Mouse (Mus musculus) liver, embryonic 11.5 days (tissue): Measurements from ENCODE around the gene Vmn2r66. TPM values are rescaled to one million over a fixed set of nuclear protein-coding genes. Genes with fewer than 3 reads are reported as not detected.

Experiments used
- ATAC-seq: fragments of 200-750 bp; cut with Nextera tagmentation; replicated peaks from 2 replicates; pipeline ENCODE4 v1.8.0; 2017; ENCODE audit warnings: moderate number of reproducible peaks, mild to moderate bottlenecking, moderate TSS enrichment, moderate library complexity; ENCODE audit not compliant: low FRiP score
- DNase-seq: peaks from one replicate; pipeline ENCODE4 v3.0.0-alpha.2; 2017; ENCODE audit warnings: low spot score
- H3K27ac ChIP-seq: fragments of 300-500 bp; sonication (generic); 2 replicates; pipeline ENCODE4 v1.5.1; 2014; ENCODE audit warnings: mild to moderate bottlenecking, low read depth, low read length, control low read depth
- H3K27me3 ChIP-seq: fragments of 300-500 bp; sonication (generic); replicated peaks from 2 replicates; pipeline ENCODE4 v1.6.1; 2014; ENCODE audit warnings: low read length, mixed read lengths; ENCODE audit not compliant: control insufficient read depth, insufficient read depth
- H3K36me3 ChIP-seq: fragments of 300-500 bp; sonication (generic); 2 replicates; pipeline ENCODE4 v1.6.1; 2014; ENCODE audit warnings: mild to moderate bottlenecking, low read length, moderate library complexity, mixed read lengths; ENCODE audit not compliant: control insufficient read depth, insufficient read depth
- H3K4me1 ChIP-seq: fragments of 300-500 bp; sonication (generic); replicated peaks from 2 replicates; pipeline ENCODE4 v1.6.1; 2014; ENCODE audit warnings: low read length, mixed read lengths; ENCODE audit not compliant: control insufficient read depth, insufficient read depth
- H3K4me2 ChIP-seq: fragments of 300-500 bp; sonication (generic); 2 replicates; pipeline ENCODE4 v1.6.1; 2014; ENCODE audit warnings: mild to moderate bottlenecking, control low read depth, moderate library complexity
- H3K4me3 ChIP-seq: fragments of 300-500 bp; sonication (generic); 2 replicates; pipeline ENCODE4 v1.5.1; 2014; ENCODE audit warnings: low read depth, low read length, control low read depth
- H3K9ac ChIP-seq: fragments of 300-500 bp; sonication (generic); 2 replicates; pipeline ENCODE4 v1.6.1; 2014; ENCODE audit warnings: low read depth, low read length, control low read depth
- H3K9me3 ChIP-seq: fragments of 300-500 bp; sonication (generic); 2 replicates; pipeline ENCODE4 v1.6.1; 2016; ENCODE audit warnings: low read length, inconsistent platforms, mixed read lengths; ENCODE audit not compliant: control insufficient read depth
- WGBS: fragments of 180-500 bp; shearing (Covaris S2); extraction: QIAGEN DNeasy Blood & Tissue Kit; methylation state at CpG from one replicate; pipeline ENCODE4 v1.1.7; 2014; 5-methylcytosine and 5-hydroxymethylcytosine counted together
- polyA plus RNA-seq: library from polyadenylated mRNA; unstranded; fragments of >200 nt; fragmentation: Nextera tagmentation; extraction: Ambion mirVana; gene quantifications from 2 replicates; pipeline ENCODE4 v1.2.1, GENCODE M21; 2014

Gene Vmn2r66
- polyA plus RNA-seq, result not detected in 2 replicates

DNA sequence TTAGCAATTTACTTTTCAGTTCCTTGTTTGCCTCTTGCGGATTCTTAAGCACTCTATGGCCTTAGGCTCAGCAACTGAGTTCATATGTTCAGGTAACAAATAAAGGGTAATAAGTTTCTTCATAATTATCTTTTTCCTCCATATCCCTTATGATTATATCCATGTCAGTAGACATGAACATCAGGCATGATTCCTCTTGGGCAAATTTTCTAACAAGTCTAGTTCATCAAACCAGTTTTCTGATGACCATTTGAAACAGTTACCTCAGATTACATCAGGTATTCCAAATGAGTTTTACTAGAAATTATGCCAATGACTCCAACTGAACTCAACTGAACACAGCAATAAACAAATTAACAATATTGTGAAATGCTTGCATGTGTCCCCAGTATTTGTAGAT, at the start of gene Vmn2r66:
TSS of gene Vmn2r66 (minus strand) at position 101 of the 400 bp plus-strand sequence.
- Histone ChIP-seq H3K9ac (no peak within 1 kb of the TSS), H3K4me1 (no peaks in the 10 kb centered on the region), H3K4me3 (no peak within 1 kb of the TSS), H3K27me3 (no peaks in the 10 kb centered on the region), H3K36me3 (no peaks in the 10 kb centered on the region), H3K9me3 (no peaks in the 10 kb centered on the region), H3K27ac (no peak within 1 kb of the TSS), H3K4me2 (no peak within 1 kb of the TSS)
- ATAC-seq (no peak), DNase-seq (no peak)
- 79% methylated on average over 1 of the region's 1 CpGs for WGBS

GRCm38 (mm10) chr7:84996694-84997093, 15.4 kb downstream of the Vmn2r66 start:
- Histone ChIP-seq H3K9ac (no peak overlapping the region), H3K36me3 (no peaks in the 10 kb centered on the region)
- WGBS, result 60% methylated on average over 2 of the region's 2 CpGs

DNA sequence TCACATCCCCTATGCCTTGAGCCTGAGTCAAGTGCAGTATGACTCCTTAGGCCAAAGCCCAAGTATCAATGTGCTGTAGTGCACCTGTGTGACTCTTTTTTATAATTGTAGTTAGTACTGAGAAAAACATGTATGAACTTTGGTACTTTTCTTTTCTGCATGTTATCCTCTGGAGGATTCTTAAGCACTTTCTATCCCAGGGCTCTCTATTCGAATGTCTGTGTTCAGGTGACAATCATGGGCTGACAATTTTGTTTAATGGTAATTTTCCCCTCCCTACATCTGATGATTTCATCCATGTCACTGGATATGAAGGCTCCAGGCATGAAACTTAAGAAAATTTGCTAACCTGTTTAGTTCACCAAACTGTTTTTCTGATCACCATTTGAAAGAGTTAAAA, 48.1 kb downstream of the Vmn2r66 start, which contains the start of gene Vmn2r65:
TSS of gene Vmn2r65 (minus strand) at position 101 of the 400 bp plus-strand sequence.
- Histone ChIP-seq H3K9me3 (no peaks in the 10 kb centered on the region), H3K4me3 (no peak within 1 kb of the TSS), H3K9ac (no peak within 1 kb of the TSS), H3K27ac (no peak within 1 kb of the TSS), H3K4me2 (no peak within 1 kb of the TSS), H3K36me3 (no peaks in the 10 kb centered on the region), H3K4me1 (no peaks in the 10 kb centered on the region), H3K27me3 (no peaks in the 10 kb centered on the region)
- 33% methylated on average over 1 of the region's 1 CpGs for whole genome bisulfite sequencing
- no peak for DNase-seq
- no peak for ATAC-seq

More at GRCm38 (mm10) chr7:84996694-84997093, 15.4 kb downstream of the Vmn2r66 start:
- no peak for DNase-seq
- ATAC-seq, result no peak
- Histone ChIP-seq H3K27ac (no peak overlapping the region), H3K27me3 (no peaks in the 10 kb centered on the region), H3K4me1 (no peaks in the 10 kb centered on the region), H3K9me3 (no peaks in the 10 kb centered on the region), H3K4me2 (no peak overlapping the region), H3K4me3 (no peak overlapping the region)

Other genes starting within 250 kb of the Vmn2r66 start
- gene Olfr291, start 158.7 kb downstream of the Vmn2r66 start, polyA plus RNA-seq, result not detected in 2 replicates
- gene Vmn2r65, start 48.2 kb downstream of the Vmn2r66 start, polyA plus RNA-seq, result not detected in 2 replicates
- not detected in 2 replicates for gene Vmn2r67, start 143.7 kb upstream of the Vmn2r66 start, polyA plus RNA-seq
- not detected in 2 replicates for gene Vmn2r68, start 225.5 kb upstream of the Vmn2r66 start, polyA plus RNA-seq